Mouse (Mus musculus) olfactory bulb, adult 2 months (tissue): ENCODE measurements around the gene Xpnpep2. TPM values are rescaled to one million over a fixed set of nuclear protein-coding genes. Genes with fewer than 3 reads are reported as not detected.

Source experiments
- H3K27ac ChIP-seq: fragments of 200-500 bp; 2 replicates; pipeline ENCODE4 v1.5.1; 2012; ENCODE audit warnings: low read depth, low read length; ENCODE audit not compliant: insufficient read depth
- H3K4me1 ChIP-seq: fragments of 200-500 bp; 2 replicates; pipeline ENCODE4 v1.6.1; 2012; ENCODE audit warnings: low read length; ENCODE audit not compliant: control insufficient read depth, insufficient read depth
- H3K4me3 ChIP-seq: fragments of 200-500 bp; 2 replicates; pipeline ENCODE4 v1.5.1; 2012; ENCODE audit warnings: mild to moderate bottlenecking, low read depth, low read length, moderate library complexity; ENCODE audit not compliant: insufficient read depth
- CTCF ChIP-seq: fragments of 200-500 bp; IDR thresholded peaks from 2 replicates; pipeline ENCODE4 v1.5.1; 2012; ENCODE audit warnings: low read depth, mild to moderate bottlenecking, low read length, moderate library complexity; ENCODE audit not compliant: insufficient read depth
- POLR2A ChIP-seq: fragments of 200-500 bp; IDR thresholded peaks from 2 replicates; pipeline ENCODE4 v1.6.1; 2012; ENCODE audit warnings: mild to moderate bottlenecking, low read depth, low read length, moderate library complexity; ENCODE audit not compliant: insufficient read depth
- whole genome bisulfite sequencing: fragments of 180-500 bp; shearing (Covaris S2); methylation state at CpG from one replicate; pipeline ENCODE4 v1.1.7; 2018; 5-methylcytosine and 5-hydroxymethylcytosine counted together
- polyA plus RNA-seq: library from polyadenylated mRNA; stranded (reverse); fragments of >200 nt; gene quantifications from 2 replicates; pipeline ENCODE4 v1.2.4, GENCODE M21; 2012; ENCODE audit warnings: low replicate concordance; ENCODE audit not compliant: missing spikeins, insufficient read depth, insufficient read length

The Xpnpep2 gene
- polyA plus RNA-seq, 1 experiment, result not detected

DNA sequence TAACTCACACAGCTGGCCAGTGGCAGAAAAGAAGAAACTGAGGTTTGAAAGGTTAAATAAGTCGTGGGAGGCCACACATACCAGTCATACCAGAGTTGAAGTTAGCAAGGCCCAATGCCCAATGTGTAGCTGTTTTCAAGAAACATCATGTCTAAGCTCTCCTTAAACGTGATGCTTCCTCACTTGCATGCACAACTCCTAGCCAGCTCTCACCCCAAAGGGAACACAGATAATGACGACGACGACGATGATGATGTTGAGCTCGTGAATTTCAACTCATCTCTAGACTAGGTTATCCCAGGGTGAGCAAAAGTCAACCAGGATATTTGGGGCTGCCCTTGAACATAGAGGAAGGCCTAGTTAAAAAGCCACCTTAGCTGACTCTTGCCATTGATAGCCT lies 43.6 kb downstream of the Xpnpep2 start:
- TF ChIP-seq POLR2A (no peak), CTCF (no peak)
- H3K27ac ChIP-seq, result no peak overlapping the region
- H3K4me1 ChIP-seq, result no peaks in the 10 kb centered on the region
- WGBS, result 85% methylated on average over 7 of the region's 7 CpGs
- H3K4me3 ChIP-seq, result no peak overlapping the region

DNA sequence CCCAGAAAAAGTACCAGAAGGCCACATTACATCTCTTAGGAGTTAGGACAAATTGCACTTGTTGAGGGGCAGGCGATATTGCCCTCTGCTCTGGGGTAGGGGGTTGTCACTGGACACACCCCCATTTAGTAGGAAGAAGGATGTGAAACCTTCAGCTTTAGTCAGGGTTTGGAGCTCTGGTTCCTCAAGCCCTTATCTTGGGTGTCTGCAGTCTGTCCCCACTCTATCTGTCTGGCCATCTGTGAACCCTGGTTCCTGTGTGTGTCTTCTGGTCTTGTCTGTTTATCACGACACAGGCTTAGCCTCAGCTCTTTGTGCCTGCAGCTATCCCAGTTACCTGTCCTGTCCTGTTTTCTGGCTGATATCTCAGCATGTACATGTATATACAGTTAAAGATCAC lies 44.9 kb downstream of the Xpnpep2 start:
- Histone ChIP-seq H3K4me1 (no peaks in the 10 kb centered on the region), H3K4me3 (no peak overlapping the region), H3K27ac (no peak overlapping the region)
- TF ChIP-seq CTCF (no peak), POLR2A (no peak)
- WGBS, result 88% methylated on average over 2 of the region's 2 CpGs

DNA sequence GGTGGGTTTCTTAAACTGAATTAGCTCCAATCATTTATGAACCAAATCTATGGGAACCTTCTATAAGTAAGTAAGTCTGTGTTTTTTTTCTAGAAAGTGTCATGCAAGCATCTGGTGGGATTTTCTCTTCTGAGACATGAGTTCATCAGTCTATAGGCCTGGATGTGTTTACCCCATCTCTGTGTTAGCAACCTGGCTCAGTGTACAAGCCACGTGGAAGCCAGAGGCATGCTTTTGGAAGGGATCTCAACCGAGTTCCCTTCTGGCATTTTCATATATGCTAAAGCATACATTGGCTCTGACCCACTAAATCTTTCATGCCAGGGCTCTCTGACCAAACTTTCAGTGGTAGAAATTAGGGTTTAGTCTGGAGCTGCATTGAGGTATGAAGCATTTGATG lies 45.4 kb downstream of the Xpnpep2 start:
- 74% methylated on average over 2 of the region's 2 CpGs for WGBS
- no peak overlapping the region for H3K27ac ChIP-seq
- H3K4me3 ChIP-seq, result no peak overlapping the region
- TF ChIP-seq CTCF (no peak), POLR2A (no peak)
- no peaks in the 10 kb centered on the region for H3K4me1 ChIP-seq

DNA sequence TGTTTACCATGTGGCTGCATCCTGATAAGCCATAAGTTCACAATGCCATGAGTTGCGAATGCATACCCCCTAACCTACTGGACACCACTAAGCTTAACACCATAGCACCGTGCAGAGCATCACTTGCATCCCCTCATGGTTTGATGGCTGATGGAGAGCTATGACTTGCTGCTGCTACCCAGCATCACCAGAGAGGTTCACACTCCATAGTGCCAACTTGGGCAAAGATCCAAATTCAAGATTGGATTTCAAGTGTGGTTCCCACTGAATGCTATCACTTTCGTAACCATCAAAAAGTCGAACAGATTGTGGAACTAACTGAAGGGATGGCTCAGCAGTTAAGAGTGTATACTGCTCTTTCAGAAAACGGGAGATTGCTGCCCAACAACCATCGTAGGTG lies 47.0 kb downstream of the Xpnpep2 start:
- H3K4me3 ChIP-seq, result no peak overlapping the region
- 85% methylated on average over 6 of the region's 6 CpGs for WGBS
- no peak for TF ChIP-seq CTCF
- no peak for TF ChIP-seq POLR2A

GRCm38 (mm10) chrX:48157396-48157795 lies 48.9 kb downstream of the Xpnpep2 start:
- H3K4me1 ChIP-seq, result no peaks in the 10 kb centered on the region
- H3K27ac ChIP-seq, result no peak overlapping the region
- no peak overlapping the region for H3K4me3 ChIP-seq
- TF ChIP-seq CTCF (no peak), POLR2A (no peak)
- WGBS, result 70% methylated on average over 8 of the region's 8 CpGs

More for the DNA sequence above, 47.0 kb downstream of the Xpnpep2 start:
- Histone ChIP-seq H3K4me1 (no peaks in the 10 kb centered on the region), H3K27ac (no peak overlapping the region)

DNA sequence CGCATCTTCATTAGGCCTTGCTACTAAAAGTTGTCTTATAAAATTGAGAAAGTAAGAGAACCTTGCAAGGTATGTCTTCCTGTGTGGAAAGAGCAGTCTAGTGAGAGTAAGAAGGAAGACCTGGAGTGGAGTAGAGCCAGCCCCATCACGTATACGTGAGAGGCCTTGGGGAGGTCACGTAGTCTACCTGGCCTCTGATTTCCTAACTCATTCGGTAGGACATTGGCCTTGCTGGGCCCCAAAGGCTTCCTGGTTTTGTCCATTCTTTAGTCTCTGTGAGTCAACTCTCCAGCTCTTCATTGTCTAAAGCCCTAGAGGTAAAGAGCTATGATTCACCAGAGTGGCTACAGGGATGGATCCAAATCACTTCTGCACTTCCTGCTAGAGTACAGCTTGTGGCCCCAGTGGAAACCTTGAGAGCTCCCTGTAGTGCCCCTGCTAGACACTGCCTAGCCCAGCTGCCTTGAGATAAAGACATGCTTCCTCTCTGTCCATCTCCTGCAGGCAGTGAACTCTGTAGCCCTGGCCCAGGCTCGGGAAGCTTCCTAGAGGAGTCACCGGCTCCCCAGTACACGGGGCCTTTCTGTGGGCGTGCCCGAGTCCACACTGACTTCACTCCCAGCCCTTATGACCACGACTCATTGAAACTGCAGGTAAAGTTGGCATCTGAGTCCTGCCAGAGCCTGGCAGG lies 49.8 kb downstream of the Xpnpep2 start:
- 90% methylated on average over 11 of the region's 11 CpGs for WGBS
- Histone ChIP-seq H3K27ac (no peak overlapping the region), H3K4me3 (no peak overlapping the region), H3K4me1 (no peaks in the 10 kb centered on the region)
- TF ChIP-seq CTCF, result no peak
- no peak for TF ChIP-seq POLR2A

DNA sequence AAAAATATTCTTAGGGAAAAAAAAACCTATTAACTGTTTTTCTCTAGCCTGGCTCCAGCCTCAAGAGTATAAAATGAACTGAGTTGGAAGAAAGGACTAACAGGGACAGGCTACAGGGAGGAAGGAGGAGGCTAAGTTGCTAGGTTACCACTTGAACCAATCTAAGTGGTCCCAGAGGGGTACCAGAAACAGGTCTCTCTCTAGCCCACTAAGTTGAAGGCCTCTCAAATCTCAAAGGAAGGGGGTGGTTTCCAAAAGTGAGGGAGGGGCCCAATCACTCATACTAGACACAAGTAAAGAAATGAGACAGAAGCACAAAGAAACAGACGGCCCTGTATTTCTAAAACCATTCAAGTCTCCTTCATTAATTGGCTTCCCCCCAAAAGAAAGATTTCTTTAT lies 61.4 kb downstream of the Xpnpep2 start:
- no peak for TF ChIP-seq CTCF
- no peak for TF ChIP-seq POLR2A
- H3K4me1 ChIP-seq, result no peaks in the 10 kb centered on the region
- no peak overlapping the region for H3K27ac ChIP-seq
- no peak overlapping the region for H3K4me3 ChIP-seq
- 63% methylated on average over 1 of the region's 1 CpGs for WGBS

DNA sequence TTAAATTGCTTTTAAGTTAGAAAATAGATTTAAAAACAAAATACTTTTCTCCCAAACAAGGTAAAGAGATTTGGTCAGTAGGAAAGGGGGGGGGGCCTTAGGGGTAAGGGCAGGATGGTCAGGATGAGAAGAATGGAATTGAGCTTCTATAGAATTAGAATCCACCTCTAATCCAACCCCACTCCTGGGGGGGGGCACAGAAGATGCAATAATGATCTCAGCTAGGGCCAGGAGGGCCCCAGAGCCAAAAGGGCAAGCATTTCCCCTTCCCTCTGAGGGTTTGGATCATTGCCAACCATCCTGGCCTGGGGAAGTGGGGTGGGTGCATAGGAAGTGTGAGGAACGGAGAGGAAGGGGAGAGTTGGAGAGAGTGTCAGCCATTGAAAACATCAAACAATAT lies 61.8 kb downstream of the Xpnpep2 start:
- 27% methylated on average over 1 of the region's 1 CpGs for WGBS
- TF ChIP-seq CTCF (no peak), POLR2A (no peak)
- H3K4me1 ChIP-seq, result no peaks in the 10 kb centered on the region
- H3K27ac ChIP-seq, result no peak overlapping the region
- no peak overlapping the region for H3K4me3 ChIP-seq

DNA sequence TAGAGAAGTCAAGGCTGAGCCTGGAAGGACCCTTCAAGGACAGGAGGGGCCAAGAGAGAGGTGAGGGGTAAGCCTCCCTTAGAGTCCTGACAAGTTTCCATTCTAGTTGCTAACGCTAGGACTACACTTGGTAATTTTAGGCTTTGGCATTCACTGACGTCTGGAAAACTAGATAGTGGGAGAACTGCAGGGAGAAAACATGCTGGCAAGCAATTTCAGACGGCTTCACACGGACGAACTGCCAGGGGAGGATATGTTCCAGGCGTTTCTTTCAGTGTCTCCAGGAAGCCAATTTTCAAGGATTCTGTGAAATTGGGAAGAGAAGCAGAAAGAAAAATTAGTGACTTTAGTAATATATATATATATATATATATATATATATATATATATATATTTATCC lies 73.3 kb downstream of the Xpnpep2 start:
- TF ChIP-seq POLR2A (no peak), CTCF (no peak)
- no peaks in the 10 kb centered on the region for H3K4me1 ChIP-seq
- H3K4me3 ChIP-seq, result no peak overlapping the region
- H3K27ac ChIP-seq, result no peak overlapping the region
- 64% methylated on average over 6 of the region's 6 CpGs for WGBS

- no peaks in the 10 kb centered on the region for H3K4me1 ChIP-seq
- 79% methylated on average over 3 of the region's 3 CpGs for WGBS
- H3K4me3 ChIP-seq, result no peak overlapping the region
- no peak for TF ChIP-seq CTCF
- no peak for TF ChIP-seq POLR2A
- H3K27ac ChIP-seq, result no peak overlapping the region
These were observed 76.2 kb downstream of the Xpnpep2 start for GRCm38 (mm10) chrX:48184703-48185102.

Other genes with a start within 250 kb of the Xpnpep2 start
- gene Smarca1, start 215.8 kb upstream of the Xpnpep2 start, polyA plus RNA-seq, result not detected in 2 replicates
- not detected in 2 replicates for gene Ocrl, start 196.3 kb upstream of the Xpnpep2 start, polyA plus RNA-seq
- gene Apln, start 73.9 kb upstream of the Xpnpep2 start, polyA plus RNA-seq, result not detected in 2 replicates
- not detected in 2 replicates for gene Sash3, start 37.7 kb downstream of the Xpnpep2 start, polyA plus RNA-seq
- gene Zdhhc9, start 100.2 kb downstream of the Xpnpep2 start, polyA plus RNA-seq, result not detected in 2 replicates
- not detected in 2 replicates for gene Utp14a, start 148.1 kb downstream of the Xpnpep2 start, polyA plus RNA-seq
- gene Bcorl1, start 232.6 kb downstream of the Xpnpep2 start, polyA plus RNA-seq, result not detected in 2 replicates